Mouse (Mus musculus): Measurements from ENCODE around the gene Tm7sf3. TPM values are rescaled to one million over a fixed set of nuclear protein-coding genes. Genes with fewer than 3 reads are reported as not detected.

Tm7sf3 gene
- polyA plus RNA-seq (2016; fragmentation: Nextera tagmentation; extraction: Ambion mirVana) = 40.5 TPM in 2 replicates

DNA sequence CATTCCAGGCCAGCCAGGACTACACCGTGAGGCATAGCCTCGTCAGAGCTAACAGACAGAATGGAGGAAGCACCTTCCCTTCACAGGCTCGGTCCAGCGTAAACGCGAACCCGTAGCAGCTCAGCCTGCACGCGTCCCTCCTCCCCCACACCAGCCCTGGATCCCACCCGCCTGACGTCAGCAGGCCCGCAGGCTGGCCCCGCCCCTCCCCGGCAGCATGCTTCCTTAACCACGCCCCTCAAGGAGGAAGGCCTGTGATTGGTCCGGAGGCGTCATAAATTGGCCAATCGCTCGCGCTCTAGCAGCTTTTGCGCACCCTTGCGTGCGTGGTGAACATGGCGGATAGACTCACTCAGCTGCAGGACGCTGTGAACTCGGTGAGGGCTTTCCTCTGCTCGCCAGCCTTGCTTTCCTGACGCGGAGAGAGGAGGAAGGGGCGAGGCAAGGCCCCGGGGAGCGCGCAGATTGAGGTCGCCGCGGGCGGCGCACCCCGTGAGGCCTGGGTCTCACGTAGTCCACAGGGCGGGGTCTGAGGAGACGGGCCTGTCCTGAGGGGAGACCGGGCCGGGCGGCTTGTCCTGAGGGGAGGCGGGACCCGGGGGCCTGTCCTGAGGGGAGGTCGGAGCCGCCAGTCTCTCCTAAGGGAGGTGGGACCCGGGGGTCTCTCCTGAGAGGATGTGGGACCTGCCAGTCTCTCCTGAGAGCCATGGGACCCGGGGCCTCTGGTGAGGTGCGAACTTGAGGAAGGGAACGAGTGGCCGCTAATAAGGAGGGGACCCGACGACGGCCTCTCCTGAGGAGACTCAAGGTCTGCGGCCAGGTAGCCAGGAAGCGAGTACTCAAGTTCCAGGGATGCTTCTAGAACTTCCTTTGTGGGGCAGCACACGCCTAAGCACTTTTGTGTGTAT, at the start of gene Tm7sf3, which contains the start of gene Med21:
Tm7sf3 (minus strand) TSS at position 549 of the 908 bp plus-strand sequence.
Med21 (plus strand) TSS at position 272 of the 908 bp plus-strand sequence.
- under 1% methylated on average over 60 of the region's 60 CpGs for WGBS (ENCODE audit: insufficient replicate concordance)

GRCm38 (mm10) chr6:146688861-146689260, 46.2 kb upstream of the Tm7sf3 start:
- Histone ChIP-seq H3K9ac (no peak overlapping the region), H3K9me3 (replicated peaks) (no peaks in the 10 kb centered on the region; the same call in 1 of the 2 replicates), H3K4me1 (0 out of 2 replicates have a peak, but pooled peaks cover 5% of the 10 kb centered on the region), H3K36me3 (no peaks in the 10 kb centered on the region), H3K4me3 (no peak overlapping the region), H3K27me3 (replicated peaks) (no peaks in the 10 kb centered on the region), H3K4me2 (no peak overlapping the region), H3K27ac (no peak overlapping the region)
- WGBS (ENCODE audit: insufficient replicate concordance) = 80% methylated on average over 5 of the region's 5 CpGs
- ATAC-seq = no peak

More for the DNA sequence above, at the start of gene Tm7sf3, which contains the start of gene Med21:
- Histone ChIP-seq H3K36me3 (0 out of 2 replicates have a peak, but pooled peaks cover 5% of the 10 kb centered on the region), H3K27ac (peak within 1 kb of the TSS; percentile 90), H3K4me2 (peak within 1 kb of the TSS; percentile 91), H3K4me1 (peaks cover 51% of the 10 kb centered on the region), H3K27me3 (replicated peaks) (no peaks in the 10 kb centered on the region), H3K9ac (peak within 1 kb of the TSS; percentile 96), H3K4me3 (peak within 1 kb of the TSS; percentile 78), H3K9me3 (replicated peaks) (no peaks in the 10 kb centered on the region)
- peak; percentile 92 for ATAC-seq

DNA sequence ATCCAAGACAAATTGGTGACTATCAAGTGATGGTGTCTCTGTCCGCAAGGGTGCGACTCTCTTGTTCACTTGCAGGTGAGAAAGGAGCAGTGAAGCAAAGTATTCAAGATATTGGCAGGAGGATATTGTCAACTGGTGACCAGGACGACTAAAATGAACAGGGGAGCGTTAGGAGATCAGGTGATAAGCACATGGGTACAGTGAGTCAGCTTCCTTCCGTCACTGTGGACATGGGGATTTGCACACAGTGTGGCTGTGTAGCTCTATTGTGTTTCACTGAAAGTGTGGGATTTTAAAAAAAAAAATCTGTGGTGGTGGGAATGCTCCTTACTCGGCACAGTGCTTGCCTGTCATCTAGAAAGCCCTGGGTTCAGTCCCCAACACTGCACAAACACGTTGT, 45.4 kb upstream of the Tm7sf3 start:
- Histone ChIP-seq H3K27me3 (replicated peaks) (no peaks in the 10 kb centered on the region), H3K9ac (no peak overlapping the region), H3K9me3 (replicated peaks) (no peaks in the 10 kb centered on the region; the same call in 1 of the 2 replicates), H3K36me3 (no peaks in the 10 kb centered on the region), H3K4me1 (0 out of 2 replicates have a peak, but pooled peaks cover 5% of the 10 kb centered on the region), H3K4me3 (no peak overlapping the region), H3K27ac (no peak overlapping the region), H3K4me2 (no peak overlapping the region)
- 64% methylated on average over 7 of the region's 7 CpGs for WGBS (ENCODE audit: insufficient replicate concordance)
- no peak for ATAC-seq

DNA sequence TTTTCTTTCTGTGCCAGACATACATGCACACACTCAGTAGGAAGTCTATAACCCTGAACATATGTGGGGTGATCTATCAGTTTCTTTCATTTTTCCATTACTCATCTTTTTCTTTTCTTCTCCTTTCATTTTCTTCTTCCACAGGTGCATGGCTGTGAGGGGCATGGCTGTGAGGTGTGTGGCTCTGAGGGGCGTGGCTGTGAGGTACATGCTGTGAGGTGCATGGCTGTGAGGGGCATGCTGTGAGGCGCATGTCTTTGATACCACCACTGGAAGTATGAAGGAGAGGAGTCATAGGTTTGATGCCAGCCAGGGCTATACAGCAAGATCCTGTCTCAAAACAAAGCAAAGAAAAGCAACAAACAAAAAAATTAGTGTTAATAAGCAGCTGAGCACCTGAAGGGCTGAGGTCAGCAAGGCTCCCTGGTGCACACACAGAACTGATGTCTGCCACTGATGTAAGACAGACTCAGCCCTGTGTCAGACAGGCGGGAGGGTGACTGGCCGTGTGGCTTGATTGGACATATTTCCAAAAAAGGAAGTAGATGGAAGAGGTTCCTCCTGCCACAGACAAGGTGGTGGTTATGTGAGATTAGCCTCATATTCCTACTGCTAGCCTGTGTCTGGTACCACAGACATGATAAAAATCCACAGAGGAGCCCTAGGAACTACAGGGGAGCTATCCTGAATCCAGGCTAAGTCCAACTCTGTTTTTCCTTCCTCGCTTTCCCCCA, 44.0 kb upstream of the Tm7sf3 start:
- WGBS (ENCODE audit: insufficient replicate concordance) = 40% methylated on average over 5 of the region's 5 CpGs
- 0 out of 2 replicates have a peak, but pooled peaks have one; percentile 46 for ATAC-seq

DNA sequence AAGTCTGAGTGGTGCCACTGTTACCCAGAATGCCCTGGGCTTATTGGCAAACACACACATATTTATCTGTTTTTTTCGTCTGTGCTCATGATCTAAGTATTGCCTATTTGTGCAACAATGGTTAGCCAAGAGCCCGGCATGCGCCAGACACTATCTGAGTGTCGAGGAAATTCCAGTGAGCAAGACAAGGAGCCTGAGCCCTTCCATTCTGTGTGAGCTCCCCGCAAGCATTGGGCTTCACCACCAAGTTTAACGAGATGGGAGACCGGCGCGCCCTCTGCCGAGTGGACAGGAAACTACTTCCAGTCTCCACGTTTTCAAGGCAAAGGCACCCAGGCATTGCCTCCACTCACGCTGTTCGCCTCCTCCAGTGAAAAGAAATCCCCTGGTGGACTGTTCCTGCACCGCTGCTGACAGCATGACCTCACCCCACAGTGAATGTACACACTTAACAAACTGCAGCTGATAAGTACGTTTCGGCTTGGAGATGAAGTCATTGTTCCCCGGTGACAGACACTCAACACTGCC, 43.2 kb upstream of the Tm7sf3 start:
- no peaks in the 10 kb centered on the region; the same call in 1 of the 2 replicates for H3K9me3 ChIP-seq (replicated peaks)
- 53% methylated on average over 17 of the region's 17 CpGs for WGBS (ENCODE audit: insufficient replicate concordance)
- no peak overlapping the region for H3K9ac ChIP-seq
- no peak for ATAC-seq
- H3K27me3 ChIP-seq (replicated peaks) = no peaks in the 10 kb centered on the region
- H3K27ac ChIP-seq = no peak overlapping the region
- H3K4me1 ChIP-seq = 0 out of 2 replicates have a peak, but pooled peaks cover 5% of the 10 kb centered on the region
- H3K4me2 ChIP-seq = no peak overlapping the region
- H3K36me3 ChIP-seq = no peaks in the 10 kb centered on the region
- no peak overlapping the region for H3K4me3 ChIP-seq

More for the DNA sequence above, 44.0 kb upstream of the Tm7sf3 start:
- Histone ChIP-seq H3K36me3 (no peaks in the 10 kb centered on the region), H3K4me2 (no peak overlapping the region), H3K27ac (no peak overlapping the region), H3K9me3 (replicated peaks) (no peaks in the 10 kb centered on the region; the same call in 1 of the 2 replicates), H3K4me3 (no peak overlapping the region), H3K4me1 (0 out of 2 replicates have a peak, but pooled peaks cover 5% of the 10 kb centered on the region), H3K9ac (no peak overlapping the region), H3K27me3 (replicated peaks) (no peaks in the 10 kb centered on the region)

GRCm38 (mm10) chr6:146683881-146684280, 41.3 kb upstream of the Tm7sf3 start:
- H3K4me3 ChIP-seq = no peak overlapping the region
- H3K9me3 ChIP-seq (replicated peaks) = peaks cover 2% of the 10 kb centered on the region; the same call in 1 of the 2 replicates
- no peaks in the 10 kb centered on the region for H3K27me3 ChIP-seq (replicated peaks)
- no peak overlapping the region for H3K4me2 ChIP-seq
- 64% methylated on average over 4 of the region's 4 CpGs for WGBS (ENCODE audit: insufficient replicate concordance)
- no peak overlapping the region for H3K9ac ChIP-seq
- 0 out of 2 replicates have a peak, but pooled peaks cover 5% of the 10 kb centered on the region for H3K4me1 ChIP-seq
- no peak for ATAC-seq
- H3K27ac ChIP-seq = no peak overlapping the region
- no peaks in the 10 kb centered on the region for H3K36me3 ChIP-seq

DNA sequence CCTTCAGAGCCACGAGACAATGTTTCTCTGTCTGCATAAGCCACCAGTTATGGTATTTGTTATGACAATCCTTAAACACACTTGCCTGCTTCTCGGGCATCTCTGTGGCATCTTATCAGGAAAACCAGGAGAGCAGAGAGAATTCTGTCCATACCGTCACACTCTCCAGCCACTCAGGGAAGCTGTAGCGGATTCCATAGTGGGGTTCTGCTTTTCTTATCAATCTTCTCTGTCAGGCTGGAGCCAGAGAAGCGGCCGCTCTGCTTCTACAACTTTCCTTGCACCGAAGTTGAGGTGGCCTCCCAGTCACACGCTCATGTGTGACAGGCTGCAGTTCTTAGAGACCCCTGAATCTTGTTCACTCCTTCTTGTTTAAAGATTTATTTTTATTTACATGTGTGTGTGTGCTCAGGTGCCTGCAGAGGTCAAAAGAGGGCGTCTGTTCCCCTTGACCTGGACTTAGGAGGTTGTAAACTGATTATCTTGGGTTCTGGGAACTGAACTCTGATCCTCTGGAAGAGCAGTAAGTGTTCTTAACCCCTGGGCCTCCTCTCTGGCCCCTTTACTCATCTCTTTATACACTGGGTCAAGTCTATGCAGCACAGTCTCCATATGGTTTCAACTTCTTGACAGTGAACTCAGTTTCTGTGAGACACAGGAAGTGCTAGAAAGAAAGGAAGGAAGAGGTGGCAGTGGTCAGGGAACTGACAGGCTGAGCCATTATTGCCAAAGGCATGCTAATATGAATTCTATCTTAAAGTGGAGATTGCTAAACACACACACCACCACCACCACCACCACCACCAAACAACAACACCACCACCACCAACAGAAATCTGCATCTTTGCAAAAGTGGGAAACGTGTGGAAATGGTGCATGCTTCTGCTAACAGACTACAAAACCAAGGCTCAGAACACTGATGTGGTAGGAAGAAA, 35.8 kb upstream of the Tm7sf3 start:
- Histone ChIP-seq H3K9ac (no peak overlapping the region), H3K4me3 (no peak overlapping the region), H3K4me1 (no peaks in the 10 kb centered on the region), H3K9me3 (replicated peaks) (0 out of 2 replicates have a peak, but pooled peaks cover 2% of the 10 kb centered on the region), H3K36me3 (no peaks in the 10 kb centered on the region), H3K27ac (no peak overlapping the region), H3K27me3 (replicated peaks) (no peaks in the 10 kb centered on the region), H3K4me2 (no peak overlapping the region)
- WGBS (ENCODE audit: insufficient replicate concordance) = 35% methylated on average over 10 of the region's 10 CpGs
- no peak for ATAC-seq

DNA sequence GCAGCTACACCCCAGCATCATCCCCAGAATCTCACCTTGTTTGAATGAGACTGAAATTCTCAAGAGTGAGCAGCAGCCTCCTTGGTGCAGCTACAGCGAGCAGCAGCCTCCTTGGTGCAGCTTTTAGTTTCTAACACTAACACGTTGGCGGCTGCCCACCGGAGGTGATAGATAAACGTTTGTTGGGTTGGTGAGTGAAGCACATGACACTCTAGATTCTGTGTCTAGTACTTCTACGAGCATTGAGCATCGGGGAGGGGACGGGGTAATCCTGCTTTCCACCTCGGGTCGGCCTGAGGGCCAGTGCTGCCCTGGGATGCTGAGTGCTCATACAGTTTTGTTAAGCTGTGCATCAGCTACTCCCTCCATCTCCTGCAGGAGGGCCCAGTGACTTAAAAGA, 34.3 kb upstream of the Tm7sf3 start:
- Histone ChIP-seq H3K27ac (no peak overlapping the region), H3K4me2 (no peak overlapping the region), H3K4me3 (no peak overlapping the region), H3K9ac (no peak overlapping the region), H3K4me1 (no peaks in the 10 kb centered on the region), H3K9me3 (replicated peaks) (0 out of 2 replicates have a peak, but pooled peaks cover 2% of the 10 kb centered on the region), H3K27me3 (replicated peaks) (no peaks in the 10 kb centered on the region), H3K36me3 (no peaks in the 10 kb centered on the region)
- no peak for ATAC-seq
- 70% methylated on average over 10 of the region's 10 CpGs for WGBS (ENCODE audit: insufficient replicate concordance)

DNA sequence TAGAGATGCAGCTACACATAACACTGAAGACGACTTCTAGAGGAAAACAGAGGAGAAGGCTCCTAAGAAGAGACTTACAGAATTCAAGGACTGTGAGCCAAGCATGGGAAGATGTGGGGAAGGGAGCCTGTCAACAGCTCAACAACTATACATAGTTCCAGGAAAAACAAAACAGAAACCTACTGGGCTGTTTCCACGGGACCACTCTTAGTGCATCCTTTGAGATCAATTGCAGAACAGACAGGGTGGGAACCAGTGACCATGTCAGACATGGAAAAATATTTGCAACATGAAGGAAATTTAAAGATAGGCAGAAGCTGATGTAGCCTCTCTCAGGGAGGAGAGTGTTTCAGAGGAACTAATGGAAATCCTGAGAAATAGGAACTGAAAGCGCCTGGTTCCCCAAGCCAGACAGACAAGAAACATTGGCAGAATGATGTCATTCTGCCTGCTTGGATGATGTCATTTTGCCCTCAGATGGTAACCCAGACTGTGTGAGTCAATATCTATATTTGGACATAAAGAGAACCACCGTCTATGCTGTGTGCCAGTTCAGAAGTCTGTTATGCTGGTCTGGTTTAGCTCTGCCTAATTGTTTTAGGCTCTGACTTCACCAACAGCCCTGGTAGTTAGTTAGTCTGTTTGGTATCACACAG, 32.4 kb upstream of the Tm7sf3 start:
- no peak for ATAC-seq
- Histone ChIP-seq H3K27ac (no peak overlapping the region), H3K4me3 (no peak overlapping the region), H3K36me3 (no peaks in the 10 kb centered on the region), H3K9me3 (replicated peaks) (peaks cover 7% of the 10 kb centered on the region; the same call in 1 of the 2 replicates), H3K27me3 (replicated peaks) (no peaks in the 10 kb centered on the region), H3K4me2 (no peak overlapping the region), H3K9ac (no peak overlapping the region), H3K4me1 (no peaks in the 10 kb centered on the region)
- 36% methylated on average over 4 of the region's 4 CpGs for WGBS (ENCODE audit: insufficient replicate concordance)

DNA sequence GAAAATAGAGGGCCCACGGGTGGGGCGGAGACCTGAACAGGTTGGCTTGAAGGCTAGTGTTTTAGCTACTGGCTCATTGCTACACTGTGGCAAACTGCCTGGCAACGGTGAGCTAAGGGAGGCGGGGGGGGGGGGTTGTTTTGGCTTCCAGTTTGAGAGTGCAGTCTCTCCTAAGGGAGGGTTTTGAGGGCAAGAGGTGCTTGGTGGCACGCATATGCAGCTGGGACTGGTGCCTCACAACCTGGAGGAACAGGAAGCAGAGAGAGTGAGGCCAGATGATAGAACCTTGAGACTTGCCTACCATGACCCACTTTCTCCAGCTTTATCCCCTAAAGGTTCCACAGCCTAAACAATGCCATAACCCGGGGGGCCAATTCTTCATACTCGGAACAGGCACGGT, 31.8 kb upstream of the Tm7sf3 start:
- WGBS (ENCODE audit: insufficient replicate concordance) = 61% methylated on average over 8 of the region's 8 CpGs
- Histone ChIP-seq H3K4me2 (no peak overlapping the region), H3K36me3 (no peaks in the 10 kb centered on the region), H3K27me3 (replicated peaks) (no peaks in the 10 kb centered on the region), H3K9me3 (replicated peaks) (peaks cover 7% of the 10 kb centered on the region; the same call in 1 of the 2 replicates), H3K4me1 (no peaks in the 10 kb centered on the region), H3K27ac (no peak overlapping the region), H3K9ac (no peak overlapping the region), H3K4me3 (no peak overlapping the region)
- no peak for ATAC-seq

Data from liver, embryonic 12.5 days (tissue).